Mouse (Mus musculus) CH12F3 (cell line): ENCODE data around the gene Lbhd1.

Experiments used
- in situ Hi-C: fragments of 300-500 bp; cut with MboI; formaldehyde crosslinking; loops from 2 replicates; pipeline ENCODE4 v1.14.3; 2020; ENCODE audit warnings: low sequenced_read_pairs

The Lbhd1 gene

GRCm38 (mm10) chr19:8908531-8908930 is 25.0 kb downstream of the Lbhd1 start:
- in situ Hi-C loops, result no loop called here

DNA sequence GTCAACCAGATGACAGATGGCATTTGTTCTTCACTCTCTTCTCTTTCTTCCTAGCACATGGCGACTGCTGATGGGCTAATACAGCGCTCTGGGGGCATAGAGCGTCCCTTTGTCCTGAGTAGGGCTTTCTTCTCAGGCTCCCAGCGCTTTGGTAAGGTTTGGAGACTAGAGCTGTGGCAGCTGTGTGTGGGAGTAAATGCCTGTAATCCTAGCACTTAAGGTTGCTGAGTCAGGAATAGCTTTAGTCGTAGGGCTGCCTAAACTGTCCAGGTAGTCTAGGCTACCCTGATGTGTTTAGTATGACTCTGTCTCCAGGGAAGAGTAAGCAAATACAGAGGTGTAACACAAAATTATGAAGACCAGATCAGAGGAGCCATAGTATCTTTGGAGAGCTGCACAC is 28.3 kb downstream of the Lbhd1 start:
- in situ Hi-C loops, result no loop called here

DNA sequence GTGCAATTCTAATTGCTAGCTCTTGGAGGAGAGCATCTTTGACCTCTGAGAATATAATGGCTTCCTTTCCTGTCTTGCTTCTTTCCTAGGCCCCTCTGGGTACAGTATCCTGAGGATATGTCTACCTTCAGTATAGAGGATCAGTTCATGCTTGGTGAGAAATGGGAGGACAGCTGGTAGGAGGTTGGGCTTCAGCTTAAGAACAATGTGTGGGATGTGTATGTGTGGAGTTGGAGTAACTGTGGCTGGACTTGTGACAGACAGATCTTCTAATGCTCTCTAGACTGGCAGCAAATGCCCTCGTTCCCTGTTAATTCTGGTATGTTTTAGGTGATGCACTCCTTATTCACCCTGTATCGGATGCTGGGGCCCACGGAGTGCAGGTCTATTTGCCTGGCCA is 30.7 kb downstream of the Lbhd1 start:
- in situ Hi-C loops, result no loop called here

GRCm38 (mm10) chr19:8919000-8919399 is 35.5 kb downstream of the Lbhd1 start:
- in situ Hi-C loops, result no loop called here

DNA sequence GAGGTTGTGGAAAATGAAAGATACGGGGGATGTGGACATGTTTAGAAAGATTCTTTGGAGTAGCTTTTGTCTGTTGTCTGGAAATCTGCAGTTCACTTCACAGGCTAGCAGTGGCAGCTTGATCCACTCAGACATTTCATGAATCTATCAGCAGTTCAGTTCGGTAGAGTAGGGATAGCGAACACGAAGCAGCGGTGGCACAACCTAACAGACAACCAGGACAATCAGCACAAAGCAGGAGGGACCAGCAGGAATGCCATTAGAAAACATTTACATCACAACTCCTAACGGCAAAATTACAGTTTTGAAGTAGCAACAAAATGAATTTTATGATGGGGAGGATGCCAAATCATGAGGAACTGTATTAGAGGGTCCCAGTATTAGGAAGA is 36.1 kb downstream of the Lbhd1 start:
- in situ Hi-C loops, result no loop called here

DNA sequence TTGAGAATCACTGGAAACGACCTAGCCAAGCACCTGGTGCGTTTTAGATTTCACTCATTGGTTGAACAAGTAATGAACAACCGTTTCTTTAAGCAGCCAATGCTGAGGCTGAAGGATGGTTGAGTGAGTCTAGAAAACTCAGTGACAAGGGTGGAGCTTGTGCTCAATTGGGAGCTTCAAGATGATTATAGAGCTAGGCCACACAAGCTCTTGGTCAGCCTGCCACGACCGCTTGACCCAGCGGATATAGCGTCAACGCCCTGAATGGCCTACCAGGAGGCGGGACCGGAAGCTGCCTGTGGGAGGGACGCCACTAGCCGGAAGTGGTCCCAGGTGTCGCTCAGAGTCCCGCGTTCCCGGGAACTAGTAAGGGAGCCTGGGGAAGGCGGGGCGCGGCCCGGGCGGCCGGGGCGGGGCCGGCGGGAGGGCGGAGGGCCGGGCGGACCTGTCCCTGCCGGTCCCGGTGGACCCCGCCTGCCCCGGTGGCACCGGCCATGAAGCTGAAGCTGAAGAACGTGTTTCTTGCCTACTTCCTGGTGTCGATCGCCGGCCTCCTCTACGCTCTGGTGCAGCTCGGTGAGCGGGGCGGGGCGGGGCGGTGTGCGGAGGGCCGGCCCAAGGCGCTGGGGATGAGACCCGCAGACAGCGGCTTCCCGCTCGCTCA is 36.7 kb downstream of the Lbhd1 start, which contains the start of gene B3gat3:
Gene B3gat3, plus strand, starts transcription at position 302 of the 664 bp plus-strand sequence.
- in situ Hi-C loops, result no loop called here

GRCm38 (mm10) chr19:8920836-8921291 is 37.3 kb downstream of the Lbhd1 start:
- in situ Hi-C loops, result no loop called here

- in situ Hi-C loops, result no loop called here
These were observed 38.2 kb downstream of the Lbhd1 start for GRCm38 (mm10) chr19:8921741-8922140.

- in situ Hi-C loops, result no loop called here
These were observed 43.2 kb downstream of the Lbhd1 start for GRCm38 (mm10) chr19:8926766-8927165.

DNA sequence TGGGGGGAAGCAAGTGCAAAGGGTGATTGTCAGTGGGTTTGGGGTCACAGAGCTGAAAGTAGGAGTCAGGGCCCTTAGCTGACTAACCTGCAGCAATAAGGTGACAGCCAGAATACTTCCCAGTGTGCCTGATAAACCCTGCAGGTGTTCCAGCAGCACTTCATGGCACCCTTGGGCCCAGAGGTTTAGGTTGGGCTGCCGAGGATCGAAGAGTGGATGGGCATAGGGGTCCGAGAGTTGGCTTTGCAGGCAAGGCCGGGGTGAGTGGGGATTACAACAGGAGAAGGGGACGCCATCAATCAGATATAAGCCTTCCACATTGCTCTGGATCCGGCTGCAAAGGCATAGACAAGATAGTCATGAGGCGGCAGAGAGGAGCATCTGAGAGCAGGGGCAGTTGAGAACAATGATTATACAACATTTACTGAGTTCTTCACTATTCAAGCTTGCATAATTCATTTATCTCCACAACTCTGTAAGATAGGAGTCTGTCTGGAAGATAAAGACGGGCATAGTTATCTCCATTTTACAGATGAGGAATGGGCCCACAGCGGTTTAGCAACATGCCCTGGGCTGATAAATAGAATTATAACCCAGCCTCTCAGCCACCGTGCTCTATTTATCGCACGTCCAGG is 44.5 kb downstream of the Lbhd1 start:
- in situ Hi-C loops, result no loop called here

DNA sequence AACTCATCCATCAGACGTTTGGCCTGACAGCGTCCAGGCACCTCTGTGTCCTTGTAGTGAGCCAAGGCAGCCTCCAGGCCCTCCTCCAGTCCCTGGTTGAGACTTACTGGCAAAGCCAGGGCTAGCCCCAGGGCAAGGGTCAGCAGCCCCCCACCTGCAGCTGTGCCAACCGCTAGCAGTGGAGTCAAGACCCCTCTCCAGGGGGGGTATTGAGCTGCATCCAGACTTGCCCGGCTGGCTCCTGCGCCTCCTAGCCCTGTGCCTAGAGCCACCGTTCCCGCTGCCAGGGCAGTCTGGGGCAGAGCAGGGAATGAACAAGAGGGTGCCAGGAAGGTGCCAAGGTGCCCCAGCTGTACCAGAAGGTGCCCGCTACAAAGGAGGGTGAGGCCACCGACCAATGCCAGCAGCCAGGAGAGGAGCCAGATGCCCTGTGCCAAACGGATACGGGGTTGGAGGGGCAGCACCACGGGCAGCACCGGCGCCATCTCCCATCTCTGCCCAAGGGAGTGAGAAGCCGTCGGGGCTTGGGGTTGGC is 45.2 kb downstream of the Lbhd1 start:
- in situ Hi-C loops, result no loop called here

GRCm38 (mm10) chr19:8929224-8930088 is 45.9 kb downstream of the Lbhd1 start, which contains the start of the genes Rom1 and Eml3:
Gene Rom1, minus strand, starts transcription at chr19:8929356.
Gene Eml3, plus strand, starts transcription at chr19:8929552.
- in situ Hi-C loops, result no loop called here

DNA sequence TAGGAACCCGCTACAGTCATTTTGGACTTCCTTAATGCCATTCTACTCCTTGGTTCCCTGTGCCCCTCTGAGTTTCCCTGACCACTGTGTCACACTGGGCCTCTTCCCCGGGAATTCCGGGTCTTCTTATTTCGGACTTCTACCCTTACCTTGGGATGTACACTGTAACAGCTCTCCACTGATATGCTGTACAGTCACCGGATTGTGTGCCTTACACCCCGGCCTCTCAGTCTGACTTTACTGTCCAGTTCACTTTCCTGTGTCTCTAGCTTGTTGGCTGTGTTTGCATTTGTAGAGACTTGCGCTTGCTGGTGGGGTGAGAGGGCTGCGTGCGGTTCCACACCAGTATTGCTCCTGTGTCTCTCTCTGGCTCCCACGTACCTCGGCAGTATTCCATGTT is 46.6 kb downstream of the Lbhd1 start:
- in situ Hi-C loops, result no loop called here

- in situ Hi-C loops, result no loop called here
These were observed 47.2 kb downstream of the Lbhd1 start for GRCm38 (mm10) chr19:8930771-8931170.

DNA sequence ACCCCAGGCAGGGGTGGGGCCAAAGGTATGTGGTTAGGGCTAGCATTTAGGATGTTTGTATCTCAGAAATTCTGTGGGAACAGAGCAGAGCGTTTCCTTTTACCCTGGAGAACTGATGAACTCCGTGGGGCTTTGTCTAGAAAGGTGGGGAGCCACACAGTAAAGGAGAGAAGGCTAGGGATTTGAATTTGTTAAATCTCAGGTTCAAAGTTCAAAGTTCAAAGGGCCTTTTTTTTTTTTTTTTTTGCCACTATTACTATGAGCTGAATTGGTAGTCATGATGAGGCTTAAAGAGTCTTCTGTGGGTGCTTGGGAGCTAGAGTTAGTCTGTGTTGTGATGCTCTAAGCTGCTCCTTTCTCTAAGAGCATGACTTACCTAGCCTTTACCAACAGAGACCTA is 53.2 kb downstream of the Lbhd1 start:
- in situ Hi-C loops, result no loop called here

DNA sequence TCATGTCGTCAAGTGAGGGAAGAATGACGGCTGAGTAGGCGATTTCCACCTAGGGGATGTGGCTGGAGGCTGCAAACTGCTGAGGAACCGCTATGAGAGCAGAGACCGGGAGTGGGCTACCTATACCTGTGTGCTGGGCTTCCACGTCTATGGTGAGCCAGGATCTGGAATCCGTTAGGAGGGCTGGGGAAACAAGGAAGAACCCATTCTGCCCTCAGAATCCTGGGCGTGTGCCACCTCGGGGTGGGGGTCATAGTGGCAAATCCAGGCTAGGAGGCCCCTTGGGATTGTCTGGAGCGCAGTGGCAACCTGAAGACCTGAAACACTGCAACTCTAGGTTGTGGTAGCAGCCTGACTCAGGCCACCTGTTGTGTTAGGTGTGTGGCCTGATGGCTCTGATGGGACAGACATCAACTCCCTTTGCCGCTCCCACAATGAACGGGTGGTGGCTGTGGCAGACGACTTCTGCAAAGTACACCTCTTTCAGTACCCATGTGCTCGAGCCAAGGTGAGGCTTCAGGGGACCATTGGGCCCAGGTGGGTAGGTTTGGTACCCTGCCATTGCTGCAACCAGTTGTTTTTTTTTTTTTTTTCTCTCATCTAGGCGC is 57.1 kb downstream of the Lbhd1 start:
- in situ Hi-C loops, result no loop called here

GRCm38 (mm10) chr19:8941136-8941514 is 57.6 kb downstream of the Lbhd1 start:
- in situ Hi-C loops, result no loop called here

DNA sequence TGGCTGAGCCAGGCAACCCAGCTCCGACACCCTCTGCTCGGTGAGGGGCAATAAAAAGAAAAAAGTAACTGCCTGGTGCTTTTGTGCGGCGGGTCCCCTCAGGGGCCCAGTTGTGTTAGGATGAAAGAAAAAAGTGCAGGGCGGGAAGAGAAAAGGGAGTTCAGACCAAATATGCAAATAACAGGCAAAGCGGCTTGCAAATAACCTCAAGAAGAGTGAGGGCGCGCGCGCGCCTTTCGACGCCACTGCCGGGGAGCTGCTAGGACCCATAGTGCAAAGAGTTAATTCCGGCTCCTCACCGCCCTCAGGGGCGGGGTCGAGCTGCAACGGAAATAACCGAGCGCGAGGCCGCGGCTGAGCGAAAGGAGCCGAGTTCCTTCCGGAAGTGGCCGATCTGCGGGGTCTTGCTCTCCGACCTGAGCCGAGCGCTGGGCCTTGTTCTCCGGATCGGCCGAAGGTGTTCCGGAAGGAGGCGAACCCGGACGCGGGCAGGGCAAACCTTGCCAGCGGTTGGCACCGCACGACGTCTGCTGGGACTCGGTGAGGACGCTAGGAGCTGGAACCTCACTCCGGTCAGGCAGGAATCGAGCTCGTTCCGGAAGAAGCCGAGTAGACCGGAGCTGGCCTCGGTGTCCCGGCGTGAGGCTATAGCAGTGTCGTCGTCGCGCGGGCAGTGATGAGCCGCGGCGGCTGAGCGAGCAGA is 58.1 kb downstream of the Lbhd1 start, which contains the start of gene Mta2:
Gene Mta2, plus strand, starts transcription at position 361 of the 703 bp plus-strand sequence.
- in situ Hi-C loops, result no loop called here
